Mouse (Mus musculus) embryonic facial prominence, embryonic 10.5 days (tissue): ENCODE data around the gene Hhat. TPM values are rescaled to one million over a fixed set of nuclear protein-coding genes. Genes with fewer than 3 reads are reported as not detected.

ENCODE experiments used
- DNase-seq: peaks from one replicate; pipeline ENCODE4 v3.0.0-alpha.2; 2017; ENCODE audit warnings: low spot score
- H3K27ac ChIP-seq: fragments of 300-500 bp; sonication (generic); replicated peaks from 2 replicates; pipeline ENCODE4 v1.5.1; 2016; ENCODE audit warnings: mild to moderate bottlenecking
- H3K27me3 ChIP-seq: fragments of 300-500 bp; sonication (generic); replicated peaks from 2 replicates; pipeline ENCODE4 v1.6.1; 2016; ENCODE audit warnings: low read depth, mild to moderate bottlenecking; ENCODE audit not compliant: poor library complexity, severe bottlenecking
- H3K36me3 ChIP-seq: fragments of 300-500 bp; sonication (generic); replicated peaks from 2 replicates; pipeline ENCODE4 v1.6.1; 2016; ENCODE audit warnings: mild to moderate bottlenecking, moderate library complexity
- H3K4me1 ChIP-seq: fragments of 300-500 bp; sonication (generic); 2 replicates; pipeline ENCODE4 v1.6.1; 2016
- H3K4me3 ChIP-seq: fragments of 300-500 bp; sonication (generic); 2 replicates; pipeline ENCODE4 v1.5.1; 2016; ENCODE audit warnings: mild to moderate bottlenecking, moderate library complexity
- H3K9me3 ChIP-seq: fragments of 300-500 bp; sonication (generic); 2 replicates; pipeline ENCODE4 v1.6.1; 2016; ENCODE audit warnings: mild to moderate bottlenecking
- WGBS: fragments of 180-500 bp; shearing (Covaris S2); methylation state at CpG from one replicate; pipeline ENCODE4 v1.1.7; 2016; 5-methylcytosine and 5-hydroxymethylcytosine counted together
- polyA plus RNA-seq: library from polyadenylated mRNA; unstranded; fragments of >200 nt; fragmentation: Nextera tagmentation; extraction: Ambion mirVana; gene quantifications from 2 replicates; pipeline ENCODE4 v1.2.1, GENCODE M21; 2016

Hhat gene
- polyA plus RNA-seq, 1 experiment from 2014 or later, result 9.9 TPM

DNA sequence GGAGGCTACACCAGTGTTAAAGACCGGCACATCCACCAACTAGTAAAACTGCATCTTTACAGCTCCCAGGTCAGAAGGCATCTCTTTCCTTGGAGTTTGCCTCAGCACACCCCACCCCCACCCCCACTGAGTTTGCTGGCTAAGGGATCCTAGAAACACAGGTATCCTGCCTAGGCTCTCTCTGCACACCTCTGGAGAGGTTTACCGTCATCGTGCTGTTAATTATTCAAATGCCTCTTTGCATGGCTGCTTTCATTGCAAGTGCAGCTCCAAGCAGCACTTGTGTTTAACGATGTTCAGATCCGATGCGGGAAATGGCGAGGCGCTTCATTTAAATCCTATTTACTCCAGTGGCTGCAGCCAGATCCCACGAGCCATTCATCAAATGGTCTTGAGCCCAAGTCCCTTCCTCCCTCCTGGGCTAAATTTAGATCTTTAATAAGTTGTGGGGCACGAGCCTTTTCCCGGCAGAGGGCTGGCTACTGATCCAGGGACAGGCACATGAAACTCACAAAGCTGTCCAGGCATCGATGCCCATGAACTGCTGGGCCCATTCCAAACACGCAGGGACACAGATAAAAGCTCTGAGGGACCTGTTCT lies 250.1 kb downstream of the Hhat start:
- 57% methylated on average over 13 of the region's 13 CpGs for WGBS
- no peak overlapping the region for H3K27ac ChIP-seq

DNA sequence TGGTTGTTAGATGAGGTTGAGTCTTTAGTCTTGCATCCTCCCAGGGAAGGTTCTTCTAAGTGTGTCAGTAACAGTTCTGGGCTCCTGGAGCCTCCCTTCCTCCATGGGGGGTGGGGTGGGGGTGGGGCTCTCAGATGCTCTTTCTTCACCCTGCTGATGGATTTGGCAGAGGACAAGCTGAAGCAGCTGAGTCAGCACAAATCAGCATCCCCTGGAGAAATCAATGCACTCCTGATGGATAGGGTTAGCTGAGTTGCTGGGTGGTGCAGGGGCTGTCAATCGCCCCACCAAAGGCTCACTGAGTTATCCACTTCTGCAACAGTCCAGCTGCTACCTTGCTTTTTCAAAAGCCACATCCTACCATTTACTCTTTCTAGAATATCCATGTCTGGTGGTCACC lies 251.3 kb downstream of the Hhat start:
- H3K27ac ChIP-seq, result no peak overlapping the region
- no peaks in the 10 kb centered on the region for H3K27me3 ChIP-seq
- H3K36me3 ChIP-seq, result no peaks in the 10 kb centered on the region
- no peak overlapping the region for H3K4me3 ChIP-seq
- no peaks in the 10 kb centered on the region for H3K9me3 ChIP-seq
- DNase-seq, result no peak
- 84% methylated on average over 1 of the region's 1 CpGs for WGBS
- peaks cover 36% of the 10 kb centered on the region for H3K4me1 ChIP-seq

More for the DNA sequence above, 250.1 kb downstream of the Hhat start:
- no peaks in the 10 kb centered on the region for H3K9me3 ChIP-seq
- no peaks in the 10 kb centered on the region for H3K36me3 ChIP-seq
- H3K27me3 ChIP-seq, result no peaks in the 10 kb centered on the region
- peaks cover 48% of the 10 kb centered on the region for H3K4me1 ChIP-seq
- no peak for DNase-seq
- no peak overlapping the region for H3K4me3 ChIP-seq

DNA sequence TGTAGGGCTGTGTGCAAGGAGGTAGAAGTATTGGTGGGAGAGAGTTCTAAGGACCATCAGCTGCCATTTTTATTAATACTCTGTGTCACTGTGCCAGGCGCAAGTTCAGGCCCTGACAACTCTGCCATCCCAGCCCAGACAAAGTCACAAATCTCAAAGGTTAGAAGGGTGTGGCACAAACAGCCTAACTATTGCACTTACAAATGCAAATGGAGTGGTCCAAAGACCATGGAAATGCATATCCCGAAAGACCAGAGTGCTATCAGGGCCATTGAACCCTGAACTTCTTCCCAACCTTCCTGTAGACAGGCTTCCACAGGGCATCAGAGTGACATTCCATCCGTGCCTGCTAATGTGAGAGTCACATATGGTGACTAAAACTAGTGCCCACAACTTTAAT lies 255.7 kb downstream of the Hhat start:
- Histone ChIP-seq H3K4me3 (no peak overlapping the region), H3K36me3 (no peaks in the 10 kb centered on the region), H3K27ac (no peak overlapping the region), H3K27me3 (no peaks in the 10 kb centered on the region), H3K4me1 (peaks cover 10% of the 10 kb centered on the region), H3K9me3 (no peaks in the 10 kb centered on the region)
- WGBS, result 84% methylated on average over 3 of the region's 3 CpGs
- no peak for DNase-seq

DNA sequence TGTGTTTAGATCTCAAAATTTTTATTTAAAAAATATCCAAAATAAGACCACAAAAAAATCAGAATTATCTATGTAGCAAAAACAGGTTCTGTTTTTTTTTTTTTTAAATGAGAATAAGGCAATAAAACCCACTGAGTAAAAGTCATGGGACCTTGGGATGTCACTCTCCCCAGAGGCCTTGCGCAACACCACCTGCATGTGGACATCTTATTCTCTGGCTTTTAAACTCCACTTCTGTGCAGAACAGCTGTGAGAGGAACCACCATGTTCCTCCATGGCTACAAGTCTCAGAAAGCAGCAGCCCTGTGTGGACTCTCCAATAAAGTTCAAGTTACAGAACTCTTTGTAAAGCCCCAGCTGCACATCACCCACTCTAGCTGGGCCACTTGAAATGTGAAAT lies 258.2 kb downstream of the Hhat start:
- 95% methylated on average over 1 of the region's 1 CpGs for WGBS
- Histone ChIP-seq H3K9me3 (no peaks in the 10 kb centered on the region), H3K27me3 (no peaks in the 10 kb centered on the region), H3K4me1 (peaks cover 3% of the 10 kb centered on the region; the same call in 1 of the 2 replicates), H3K27ac (no peak overlapping the region), H3K36me3 (no peaks in the 10 kb centered on the region), H3K4me3 (no peak overlapping the region)
- no peak for DNase-seq

DNA sequence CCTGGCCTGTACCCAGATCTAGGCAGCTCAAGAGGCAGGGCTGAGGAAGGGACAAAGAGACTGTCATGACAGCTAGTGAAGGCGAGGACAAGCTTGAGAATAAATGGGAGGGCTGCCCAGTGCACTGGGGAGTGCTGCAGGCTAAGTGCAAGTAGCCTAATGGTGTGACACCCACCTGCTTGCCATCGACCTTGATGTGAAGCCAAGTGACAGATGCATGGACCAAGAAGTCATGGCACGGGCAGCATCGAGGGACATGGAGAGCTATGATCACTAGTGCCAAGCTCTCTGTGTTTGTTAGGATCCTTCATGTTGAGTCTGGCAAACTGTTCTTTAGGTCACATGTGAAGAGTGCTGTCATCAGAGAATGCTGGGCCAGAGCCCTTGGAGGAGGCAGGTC lies 267.4 kb downstream of the Hhat start:
- DNase-seq, result no peak
- WGBS, result 83% methylated on average over 4 of the region's 4 CpGs
- Histone ChIP-seq H3K9me3 (no peaks in the 10 kb centered on the region), H3K27me3 (no peaks in the 10 kb centered on the region), H3K4me1 (0 out of 2 replicates have a peak, but pooled peaks cover 3% of the 10 kb centered on the region), H3K36me3 (no peaks in the 10 kb centered on the region), H3K27ac (no peak overlapping the region), H3K4me3 (no peak overlapping the region)

DNA sequence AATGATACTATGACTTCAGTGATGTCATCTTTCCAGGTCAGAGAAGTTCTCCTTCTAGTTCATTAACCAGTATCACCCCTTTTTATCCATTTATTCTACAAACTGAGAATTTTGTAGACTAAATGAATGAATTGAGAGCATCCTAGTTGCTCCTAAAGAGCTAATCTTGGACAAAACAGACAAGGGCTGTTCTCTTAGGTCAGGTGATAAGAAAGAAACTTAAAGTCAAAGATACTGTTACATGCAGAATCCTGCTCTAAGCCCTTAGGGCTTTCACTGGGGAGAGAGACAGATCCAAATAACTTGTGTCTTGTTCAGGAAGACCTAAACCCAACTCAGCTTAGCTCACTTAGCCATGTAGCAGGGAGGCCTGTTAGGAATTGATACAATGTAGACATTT lies 268.2 kb downstream of the Hhat start:
- H3K4me1 ChIP-seq, result 0 out of 2 replicates have a peak, but pooled peaks cover 3% of the 10 kb centered on the region
- H3K36me3 ChIP-seq, result no peaks in the 10 kb centered on the region
- H3K27me3 ChIP-seq, result no peaks in the 10 kb centered on the region
- no peaks in the 10 kb centered on the region for H3K9me3 ChIP-seq
- no peak overlapping the region for H3K27ac ChIP-seq
- no peak for DNase-seq
- H3K4me3 ChIP-seq, result no peak overlapping the region

DNA sequence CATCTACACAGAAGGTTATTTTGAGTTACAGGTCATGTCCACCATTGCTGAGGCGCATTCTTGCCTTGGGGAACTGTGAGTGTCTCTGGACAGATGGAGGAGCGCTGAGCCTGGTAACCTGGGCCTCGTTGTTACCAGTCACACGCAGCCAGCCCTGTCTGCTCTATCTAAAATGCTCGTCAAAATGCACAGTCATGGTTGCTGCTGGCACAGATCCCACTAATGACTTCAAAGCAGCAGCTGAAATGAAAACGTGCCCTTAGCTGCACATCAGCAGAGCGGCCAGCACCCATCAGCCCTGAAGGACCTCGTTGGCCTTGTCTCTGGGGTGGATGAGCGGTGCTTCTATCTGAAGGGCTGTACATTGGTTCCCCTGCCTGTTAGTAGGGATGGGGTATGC lies 269.0 kb downstream of the Hhat start:
- H3K27ac ChIP-seq, result no peak overlapping the region
- 0 out of 2 replicates have a peak, but pooled peaks cover under 1% of the 10 kb centered on the region for H3K4me1 ChIP-seq
- DNase-seq, result no peak
- 90% methylated on average over 9 of the region's 9 CpGs for WGBS
- H3K36me3 ChIP-seq, result no peaks in the 10 kb centered on the region
- H3K27me3 ChIP-seq, result no peaks in the 10 kb centered on the region
- no peak overlapping the region for H3K4me3 ChIP-seq
- no peaks in the 10 kb centered on the region for H3K9me3 ChIP-seq

DNA sequence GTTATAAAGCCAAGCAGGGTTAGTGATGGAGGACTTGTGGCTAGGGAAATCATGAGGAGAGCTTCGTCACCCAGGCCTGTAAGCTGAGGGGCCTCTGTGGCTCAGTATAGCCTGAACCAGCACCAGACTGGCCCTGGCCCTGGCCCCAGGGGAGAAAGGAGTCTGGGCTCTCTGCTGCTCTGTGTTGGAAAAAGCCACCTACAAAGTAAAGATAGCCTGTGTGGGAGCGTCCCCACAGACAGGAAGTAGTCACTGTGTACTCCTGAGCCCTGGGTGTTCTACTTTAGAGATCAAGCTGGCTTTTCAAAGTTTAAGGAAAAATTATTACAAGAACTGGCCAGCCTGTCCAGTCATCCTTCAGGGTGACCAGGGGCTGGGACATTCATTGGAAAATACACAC lies 273.5 kb downstream of the Hhat start:
- Histone ChIP-seq H3K4me1 (no peaks in the 10 kb centered on the region), H3K27me3 (no peaks in the 10 kb centered on the region), H3K4me3 (no peak overlapping the region), H3K27ac (no peak overlapping the region), H3K9me3 (no peaks in the 10 kb centered on the region), H3K36me3 (no peaks in the 10 kb centered on the region)
- WGBS, result 81% methylated on average over 2 of the region's 2 CpGs
- DNase-seq, result no peak

DNA sequence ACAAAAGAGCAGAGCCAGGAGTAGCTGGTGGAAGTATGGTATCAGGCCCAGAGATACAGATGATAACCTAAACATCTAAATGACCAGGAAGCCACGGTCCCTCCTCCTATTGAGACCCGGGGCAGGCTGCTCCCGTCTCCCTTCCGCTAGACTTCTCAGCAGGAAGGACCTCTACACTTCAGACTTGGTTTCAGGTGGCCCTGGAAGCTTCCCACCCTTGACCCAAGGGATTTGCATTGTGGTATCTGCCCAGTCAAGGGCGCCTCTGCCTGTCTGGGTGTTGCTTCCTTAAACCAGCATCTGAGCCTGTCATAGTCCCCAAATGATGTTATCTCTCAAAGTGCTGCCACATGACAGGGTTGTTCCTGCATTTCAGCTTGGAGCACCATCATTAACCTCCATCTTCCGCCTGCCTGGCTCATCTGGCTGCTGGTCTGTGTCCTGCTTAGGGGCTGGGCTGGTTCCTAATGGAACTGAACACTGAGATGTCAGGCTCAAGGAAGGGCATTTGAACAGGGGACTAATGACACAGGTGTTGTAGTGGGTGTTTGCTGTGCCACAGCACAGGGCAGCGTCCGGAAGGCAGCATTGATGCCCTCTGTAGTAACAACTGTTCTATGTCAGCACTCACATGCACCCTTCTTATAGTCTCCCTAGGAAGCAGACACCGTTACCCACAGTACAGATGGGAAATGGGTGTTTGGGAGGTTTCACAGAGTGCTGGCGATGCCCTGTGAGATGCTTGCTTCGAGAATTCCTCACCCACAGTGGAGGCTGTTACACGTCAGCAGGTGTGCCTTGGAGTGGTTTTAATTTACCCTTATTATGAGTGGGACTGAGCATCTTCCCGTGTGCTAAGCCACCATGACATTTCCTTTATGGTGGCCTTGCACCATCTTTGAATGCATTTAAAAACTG lies 280.9 kb downstream of the Hhat start:
- no peak for DNase-seq
- no peaks in the 10 kb centered on the region for H3K9me3 ChIP-seq
- H3K4me3 ChIP-seq, result no peak overlapping the region
- H3K36me3 ChIP-seq, result no peaks in the 10 kb centered on the region
- no peak overlapping the region for H3K27ac ChIP-seq
- H3K27me3 ChIP-seq, result no peaks in the 10 kb centered on the region
- WGBS, result 80% methylated on average over 13 of the region's 13 CpGs
- H3K4me1 ChIP-seq, result peaks cover 11% of the 10 kb centered on the region

DNA sequence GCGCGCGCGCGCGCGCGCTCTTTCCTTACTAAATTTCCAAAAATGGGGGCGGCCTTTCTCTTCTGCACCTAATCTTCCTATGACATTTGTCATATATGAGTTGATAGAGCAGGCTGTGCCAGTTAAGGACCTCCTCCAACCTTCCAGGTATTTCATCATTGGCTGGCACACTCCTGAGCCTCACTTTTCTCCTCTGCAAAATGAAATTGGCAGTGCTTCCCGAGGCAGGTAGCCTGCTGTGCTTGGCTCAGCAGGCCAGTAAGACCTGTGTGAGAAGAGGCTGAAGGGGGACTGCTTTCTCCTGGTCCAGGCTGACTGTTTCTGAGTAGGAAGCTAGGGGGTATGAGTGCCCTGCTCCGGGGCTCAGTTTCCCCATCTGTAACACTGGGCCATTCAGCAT lies 283.5 kb downstream of the Hhat start:
- no peak overlapping the region for H3K27ac ChIP-seq
- DNase-seq, result no peak
- H3K9me3 ChIP-seq, result no peaks in the 10 kb centered on the region
- H3K36me3 ChIP-seq, result no peaks in the 10 kb centered on the region
- H3K4me3 ChIP-seq, result no peak overlapping the region
- H3K4me1 ChIP-seq, result peaks cover 11% of the 10 kb centered on the region
- H3K27me3 ChIP-seq, result no peaks in the 10 kb centered on the region
- 93% methylated on average over 11 of the region's 11 CpGs for WGBS

DNA sequence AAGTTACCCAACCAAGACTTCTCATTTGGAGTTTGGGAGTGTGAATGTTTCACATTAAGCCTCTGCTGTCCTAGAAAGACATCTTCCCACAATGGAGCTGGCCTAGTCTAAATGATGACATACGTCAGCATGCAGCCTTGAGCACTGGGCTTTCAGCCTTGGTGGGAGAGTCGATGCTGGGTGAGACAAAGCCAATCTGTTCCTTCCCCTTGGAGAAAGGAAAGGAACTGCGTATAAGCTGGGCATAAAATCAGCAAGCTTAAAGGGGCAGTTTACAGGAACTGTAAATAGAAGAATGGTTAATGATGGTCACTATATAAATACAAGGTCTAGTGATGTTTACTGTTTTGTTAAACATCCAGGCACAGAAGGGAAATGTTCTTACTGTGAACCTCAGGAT lies 286.0 kb downstream of the Hhat start:
- no peaks in the 10 kb centered on the region for H3K27me3 ChIP-seq
- WGBS, result 84% methylated on average over 3 of the region's 3 CpGs
- H3K9me3 ChIP-seq, result no peaks in the 10 kb centered on the region
- DNase-seq, result no peak
- peaks cover 11% of the 10 kb centered on the region for H3K4me1 ChIP-seq
- H3K4me3 ChIP-seq, result no peak overlapping the region
- no peaks in the 10 kb centered on the region for H3K36me3 ChIP-seq
- no peak overlapping the region for H3K27ac ChIP-seq

DNA sequence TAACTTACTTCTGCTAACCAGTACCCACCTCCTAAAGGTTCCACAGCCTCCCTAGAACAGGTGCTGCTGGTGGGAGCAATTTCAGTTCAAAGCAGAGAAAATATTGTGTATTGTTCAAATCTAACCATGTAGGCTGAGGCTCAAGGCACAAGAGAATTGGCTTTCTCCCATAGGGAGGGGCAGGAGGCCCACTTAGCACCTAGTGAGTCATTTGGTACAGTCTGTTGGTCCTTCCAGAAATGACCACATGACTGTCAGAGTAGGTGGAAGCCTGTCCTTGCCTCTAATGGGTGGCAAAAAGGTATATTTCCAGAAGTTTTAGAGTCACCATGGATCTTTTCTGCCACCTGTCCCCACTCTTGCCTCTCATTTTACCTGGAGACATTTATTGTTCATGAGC lies 289.6 kb downstream of the Hhat start:
- H3K9me3 ChIP-seq, result no peaks in the 10 kb centered on the region
- H3K27ac ChIP-seq, result no peak overlapping the region

More for the DNA sequence above, 289.6 kb downstream of the Hhat start:
- peaks cover 2% of the 10 kb centered on the region; the same call in 1 of the 2 replicates for H3K4me1 ChIP-seq
- no peaks in the 10 kb centered on the region for H3K36me3 ChIP-seq
- H3K27me3 ChIP-seq, result no peaks in the 10 kb centered on the region
- no peak for DNase-seq
- no peak overlapping the region for H3K4me3 ChIP-seq
